9 mouse cellular contexts compared by ENCODE assay signal in the genomic region with DNA sequence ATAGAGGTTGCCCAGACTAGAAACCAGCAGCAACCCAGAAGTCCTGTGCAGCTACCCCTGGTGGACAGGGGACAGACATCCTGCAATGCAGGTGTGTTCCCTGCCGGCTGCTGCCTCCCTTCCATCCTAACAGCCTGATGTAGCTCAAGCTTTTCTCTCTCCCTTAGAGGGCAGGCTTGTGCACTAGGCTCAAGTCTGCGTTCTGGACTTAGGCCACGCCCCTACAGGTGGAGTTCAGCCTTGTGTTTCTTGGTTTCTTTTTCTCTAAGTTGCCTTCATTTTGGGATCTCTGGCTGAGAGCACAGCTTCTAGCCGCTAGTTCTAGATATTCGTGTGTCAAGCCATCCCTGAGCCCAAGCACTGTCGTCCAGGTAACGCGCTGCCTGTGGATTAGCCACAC. TPM values are rescaled to one million over a fixed set of nuclear protein-coding genes. Genes with fewer than 3 reads are reported as not detected.
DNase-seq lines count a peak whose midpoint lies in the region; ATAC-seq and TF ChIP-seq lines count a peak whose summit lies in the region.
"Had no signal": no experiment of that assay in that cellular context is flagged by ENCODE, and none has a peak within 500 bp of the region (broad histone marks: within the 10 kb centered on the region; RNA-seq: fewer than 3 reads in every experiment).

No protein-coding gene starts in this region.

- H3K4me3 ChIP-seq in layer of hippocampus, adult 2 months = no peak overlapping the region
- H3K4me3 ChIP-seq in bone marrow, adult 2 months (replicated peaks; ENCODE audit: control insufficient read depth, low read depth, low read length) = no peak overlapping the region
- H3K4me3 ChIP-seq in stomach, embryonic 16.5 days (replicated peaks; ENCODE audit: low read length) = peak overlapping the region; percentile 27; the same call in 1 of the 2 replicates
- H3K4me3 ChIP-seq in heart, embryonic 12.5 days = no peak overlapping the region
- H3K4me3 ChIP-seq: limb, embryonic 12.5 days had no signal

- peaks cover 3% of the 10 kb centered on the region for H3K4me1 ChIP-seq in bone marrow, adult 2 months (ENCODE audit: control insufficient read depth, insufficient read depth, low read length)
- peaks cover 13% of the 10 kb centered on the region for H3K4me1 ChIP-seq in stomach, embryonic 16.5 days (ENCODE audit: control insufficient read depth, insufficient read depth, low read length)
- H3K4me1 ChIP-seq in heart, embryonic 12.5 days (replicated peaks) = peaks cover 52% of the 10 kb centered on the region

- peak overlapping the region; percentile 34 for H3K4me2 ChIP-seq in stomach, embryonic 16.5 days (ENCODE audit: low read depth, low read length)
- H3K4me2 ChIP-seq in heart, embryonic 12.5 days = no peak overlapping the region
- H3K4me2 ChIP-seq: limb, embryonic 12.5 days had no signal

- H3K9me3 ChIP-seq in stomach, embryonic 16.5 days (replicated peaks; ENCODE audit: control insufficient read depth, low read length) = no peaks in the 10 kb centered on the region
- H3K9me3 ChIP-seq in heart, embryonic 12.5 days (replicated peaks) = no peaks in the 10 kb centered on the region
- H3K9me3 ChIP-seq: limb, embryonic 12.5 days had no signal

- TF ChIP-seq POLR2A in bone marrow, adult 2 months (IDR thresholded peaks at IDR 0.05; ENCODE audit: borderline replicate concordance, control insufficient read depth, low read depth, low read length) = no peak

- H3K27me3 ChIP-seq in stomach, embryonic 16.5 days (ENCODE audit: control insufficient read depth, insufficient read depth, low read length) = no peaks in the 10 kb centered on the region
- no peaks in the 10 kb centered on the region for H3K27me3 ChIP-seq in heart, embryonic 12.5 days (replicated peaks)
- H3K27me3 ChIP-seq: limb, embryonic 12.5 days had no signal

- peak; percentile 49 for TF ChIP-seq CTCF in layer of hippocampus, adult 2 months (conservative IDR thresholded peaks at IDR 0.05)
- TF ChIP-seq CTCF in bone marrow, adult 2 months (IDR thresholded peaks at IDR 0.05; ENCODE audit: control insufficient read depth, insufficient read depth, low read length) = peak; percentile 36; the same call in 1 of the 2 replicates

- no peak overlapping the region for H3K9ac ChIP-seq in stomach, embryonic 16.5 days (ENCODE audit: low read length)
- H3K9ac ChIP-seq in heart, embryonic 12.5 days = no peak overlapping the region
- H3K9ac ChIP-seq: limb, embryonic 12.5 days had no signal

- WGBS in bone marrow, adult 2 months = 50% methylated on average over 8 of the region's 8 CpGs
- 46% methylated on average over 8 of the region's 8 CpGs for WGBS in stomach, embryonic 16.5 days
- WGBS in heart, embryonic 12.5 days = 59% methylated on average over 8 of the region's 8 CpGs

- no peak overlapping the region for H3K27ac ChIP-seq in layer of hippocampus, adult 2 months
- H3K27ac ChIP-seq in bone marrow, adult 2 months (ENCODE audit: control insufficient read depth, insufficient read depth, low read depth, low read length, poor library complexity) = no peak overlapping the region
- peak overlapping the region; percentile 55 for H3K27ac ChIP-seq in stomach, embryonic 16.5 days (ENCODE audit: low read length)
- H3K27ac ChIP-seq in heart, embryonic 12.5 days (ENCODE audit: poor library complexity, severe bottlenecking) = no peak overlapping the region
- H3K27ac ChIP-seq: limb, embryonic 12.5 days had no signal

- no peaks in the 10 kb centered on the region for H3K36me3 ChIP-seq in stomach, embryonic 16.5 days (ENCODE audit: control insufficient read depth, insufficient read depth, low read length)
- H3K36me3 ChIP-seq in heart, embryonic 12.5 days = no peaks in the 10 kb centered on the region
- H3K36me3 ChIP-seq: limb, embryonic 12.5 days had no signal

- ATAC-seq in stomach, embryonic 16.5 days (ENCODE audit: insufficient read depth, low FRiP score) = peak; percentile 81; the same call in 1 of the 2 replicates
- no peak; the same call in 1 of the 2 replicates for ATAC-seq in heart, embryonic 12.5 days (ENCODE audit: insufficient number of reproducible peaks, low FRiP score)

- no peak for DNase-seq in layer of hippocampus, adult 2 months (ENCODE audit: low spot score in 2 of 2)
- DNase-seq in layer of hippocampus, adult 9-10 months (ENCODE audit: low spot score) = no peak
- peak; percentile 47 to 59 for DNase-seq in kidney, postnatal 36 days
- no peak for DNase-seq in urinary bladder, postnatal 25 days (ENCODE audit: low spot score)
- no peak for DNase-seq in testis, postnatal 10 days (ENCODE audit: low spot score)

RNA-seq across cellular contexts. Expression of gene Tnrc6c, which starts 31.9 kb away (rescaled TPM):
- 10 to 100 TPM; 74.7 to 82.1 TPM for total RNA-seq in layer of hippocampus, adult 2 months (2021)
- polyA plus RNA-seq in bone marrow, adult 2 months (2011; ENCODE audit: insufficient read depth, insufficient read length, low replicate concordance, missing spikeins) = 14.5 and 19.5 TPM in 2 replicates
- 10.2 and 10.5 TPM in 2 replicates for polyA plus RNA-seq in stomach, embryonic 16.5 days (2015; fragmentation: Nextera tagmentation; extraction: Ambion mirVana)
- 7.6 and 8.2 TPM in 2 replicates for polyA plus RNA-seq in heart, embryonic 12.5 days (2016; fragmentation: Nextera tagmentation; extraction: Ambion mirVana)

Comparison
In these comparisons a context has a peak if more than half of its experiments do, and no peak if none do; other contexts are left out.
1. DNase-seq: peak in kidney, postnatal 36 days (2 of 2); none in layer of hippocampus, adult 2 months (0 of 2), layer of hippocampus, adult 9-10 months (single experiment), urinary bladder, postnatal 25 days (single experiment) and testis, postnatal 10 days (single experiment).